ENCODE assay signal across 7 mouse cellular contexts in genomic region chr6:90506673-90507311, GRCm38 (mm10). TPM values are rescaled to one million over a fixed set of nuclear protein-coding genes. Genes with fewer than 3 reads are reported as not detected.
DNase-seq lines count a peak whose midpoint lies in the region; TF ChIP-seq lines count a peak whose summit lies in the region.

No protein-coding gene starts in this region.

- H3K27ac ChIP-seq in kidney, adult 2 months (ENCODE audit: insufficient read depth, low read depth, low read length) = peak overlapping the region; percentile 98

- TF ChIP-seq POLR2A in kidney, adult 2 months (IDR thresholded peaks at IDR 0.05; ENCODE audit: low read depth, low read length) = no peak

- peak; percentile 85 for DNase-seq in adrenal gland, postnatal 14 days
- DNase-seq in cerebellum, postnatal 14 days = peak; percentile 97 to 98
- DNase-seq in gastrocnemius, postnatal 4 days (ENCODE audit: low spot score in 2 of 2) = peak; percentile 51 to 74
- DNase-seq in kidney, adult 2 months = peak; percentile 98
- DNase-seq in left cerebral cortex, postnatal 25 days (ENCODE audit: low spot score in 2 of 2) = peak; percentile 80 to 92
- DNase-seq in ovary, postnatal 10 days (ENCODE audit: low spot score) = peak; percentile 58
- DNase-seq in retina, embryonic 14.5 days (ENCODE audit: low spot score) = no peak

- WGBS in kidney, adult 2 months = 17% methylated on average over 16 of the region's 16 CpGs

- no peaks in the 10 kb centered on the region for H3K36me3 ChIP-seq in kidney, adult 2 months (ENCODE audit: control insufficient read depth, insufficient read depth, low read length)

- H3K4me1 ChIP-seq in kidney, adult 2 months (ENCODE audit: control insufficient read depth, insufficient read depth, low read length) = peaks cover 44% of the 10 kb centered on the region

- no peak overlapping the region for H3K4me3 ChIP-seq in kidney, adult 2 months (ENCODE audit: insufficient read depth, low read depth, low read length)

- no peaks in the 10 kb centered on the region for H3K27me3 ChIP-seq in kidney, adult 2 months (replicated peaks; ENCODE audit: control insufficient read depth, insufficient read depth, low read length)

- intact Hi-C loops in left cerebral cortex, postnatal 25 days (cut with DNase I) = loop anchor here (2.0 kb wide), 1 partner anchor 44 kb away; the partner anchor contains the start of gene Klf15

- TF ChIP-seq CTCF in kidney, adult 2 months (conservative IDR thresholded peaks at IDR 0.05; ENCODE audit: insufficient read depth, insufficient read length, low read depth, low read length) = no peak

RNA-seq across cellular contexts. Expression of gene Aldh1l1, which starts 20.6 kb away (rescaled TPM):
- total RNA-seq in adrenal gland, postnatal 14 days (2021) = 66.2 and 130 TPM in 2 replicates
- 1 to 10 TPM; 2.2 to 2.9 TPM for total RNA-seq in gastrocnemius, postnatal 4 days (2021)
- 253 and 260 TPM in 2 replicates for polyA plus RNA-seq in kidney, adult 2 months (2012; rRNA removed)
- 10 to 100 TPM; 63.5 to 65.8 TPM for total RNA-seq in left cerebral cortex, postnatal 25 days (2021)

RNA-seq across cellular contexts. Expression of gene Klf15, which starts 44.4 kb away (rescaled TPM):
- total RNA-seq in adrenal gland, postnatal 14 days (2021) = 38.0 and 40.0 TPM in 2 replicates
- 1 to 10 TPM; 6.3 to 6.7 TPM for total RNA-seq in gastrocnemius, postnatal 4 days (2021)
- 131 and 170 TPM in 2 replicates for polyA plus RNA-seq in kidney, adult 2 months (2012; rRNA removed)
- 10 to 100 TPM; 20.8 to 24.2 TPM for total RNA-seq in left cerebral cortex, postnatal 25 days (2021)

Comparison
In these comparisons a context has a peak if more than half of its experiments do, and no peak if none do; other contexts are left out.
1. RNA of gene Aldh1l1, which starts 20.6 kb away (total RNA-seq): 66.2 to 130 TPM in adrenal gland, postnatal 14 days and 63.5 to 65.8 TPM in left cerebral cortex, postnatal 25 days; 2.2 to 2.9 TPM in gastrocnemius, postnatal 4 days; every median in the first group is over 10 times any median in the second.